Mouse (Mus musculus) Patski (cell line): ENCODE measurements around the gene Sag. TPM values are rescaled to one million over a fixed set of nuclear protein-coding genes. Genes with fewer than 3 reads are reported as not detected.

ENCODE experiments used
- ATAC-seq: fragments of 100-300 bp; one replicate; pipeline ENCODE4 v1.8.0; 2021
- CTCF ChIA-PET: fragments of 350-600 bp; sonication (Branson Sonifier 250); formaldehyde crosslinking; loops from one replicate; lab custom pipeline; 2022; ENCODE audit warnings: inconsistent platforms; lab: Charles Lee
- POLR2A ChIA-PET: fragments of 350-600 bp; sonication (Branson Sonifier 250); formaldehyde crosslinking; loops from one replicate; lab custom pipeline; 2022; ENCODE audit warnings: antibody characterized with exemption, inconsistent platforms; lab: Charles Lee
- DNase-seq: peaks from one replicate; pipeline ENCODE4 v3.0.0-alpha.2; 2011; ENCODE audit warnings: low read depth, low spot score
- H3K27me3 ChIP-seq: fragments of 371-371 bp; one replicate; pipeline ENCODE4 v1.5.1; 2021
- CTCF ChIP-seq: fragments of 100-300 bp; IDR thresholded peaks from one replicate; pipeline ENCODE4 v1.5.1; 2021
- in situ Hi-C: fragments of 300-500 bp; cut with MboI; formaldehyde crosslinking; loops from 3 replicates; pipeline ENCODE4 v1.11.1; 2018; ENCODE audit warnings: low pct_unique_long_range_greater_than_20kb, mixed read lengths
- polyA plus RNA-seq: library from polyadenylated mRNA; unstranded; gene quantifications from one replicate; pipeline ENCODE4 v1.2.3, GENCODE M21; 2021

The Sag gene
- polyA plus RNA-seq, 1 experiment from 2014 or later, result 0.19 TPM

DNA sequence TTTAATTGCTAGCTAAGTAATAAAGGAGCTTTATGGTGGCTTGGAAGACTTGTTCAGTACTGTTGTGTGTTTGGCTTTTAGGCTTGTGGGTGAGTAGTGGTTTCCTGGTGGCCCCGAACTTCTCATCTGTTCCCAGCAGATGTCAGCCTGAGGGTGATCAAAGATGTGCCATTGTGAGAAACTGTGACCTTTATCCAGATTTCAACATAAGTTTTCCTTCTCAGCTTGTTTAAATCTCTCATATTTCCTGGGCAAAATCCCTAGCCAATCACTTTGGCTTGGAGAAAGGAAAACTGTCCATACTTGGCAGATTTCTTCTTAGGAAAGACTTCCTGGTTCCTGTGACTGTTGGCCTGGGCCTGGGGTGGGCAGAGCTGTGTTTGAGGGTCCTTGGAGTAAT is 87.5 kb downstream of the Sag start:
- ChIA-PET CTCF (interaction anchor here (0.8 kb wide), 1 partner anchor 49 kb away, joined by 3 read pairs; no protein-coding TSS in a partner anchor), POLR2A (no interaction called here)
- no peak for TF ChIP-seq CTCF
- in situ Hi-C loops, result no loop called here
- no peak for DNase-seq
- ATAC-seq, result no peak
- no peaks in the 10 kb centered on the region for H3K27me3 ChIP-seq

DNA sequence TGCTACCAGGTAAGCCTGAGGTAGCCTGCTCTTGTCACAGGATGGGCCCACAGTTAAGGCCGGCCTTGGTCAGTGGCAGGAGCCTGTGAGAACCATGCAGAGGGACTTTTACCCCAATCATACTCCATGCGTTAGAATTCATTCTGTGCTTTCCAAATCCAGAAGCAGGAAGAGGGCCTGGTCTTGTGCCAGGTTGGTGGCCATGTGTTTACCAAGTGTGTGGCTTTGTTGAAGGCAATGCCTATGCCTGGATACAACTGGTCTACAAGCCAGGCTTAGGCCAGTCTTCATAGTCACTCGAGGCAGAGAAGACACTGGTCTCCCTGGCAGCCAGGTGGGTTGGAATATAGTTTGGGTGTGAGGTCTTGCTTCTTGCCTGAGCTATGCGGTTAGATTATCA is 88.2 kb downstream of the Sag start:
- no peak for TF ChIP-seq CTCF
- CTCF ChIA-PET, result interaction anchor here (0.8 kb wide), 1 partner anchor 50 kb away, joined by 3 read pairs; no protein-coding TSS in a partner anchor
- no peaks in the 10 kb centered on the region for H3K27me3 ChIP-seq
- POLR2A ChIA-PET, result no interaction called here
- in situ Hi-C loops, result no loop called here
- DNase-seq (no peak), ATAC-seq (no peak)

DNA sequence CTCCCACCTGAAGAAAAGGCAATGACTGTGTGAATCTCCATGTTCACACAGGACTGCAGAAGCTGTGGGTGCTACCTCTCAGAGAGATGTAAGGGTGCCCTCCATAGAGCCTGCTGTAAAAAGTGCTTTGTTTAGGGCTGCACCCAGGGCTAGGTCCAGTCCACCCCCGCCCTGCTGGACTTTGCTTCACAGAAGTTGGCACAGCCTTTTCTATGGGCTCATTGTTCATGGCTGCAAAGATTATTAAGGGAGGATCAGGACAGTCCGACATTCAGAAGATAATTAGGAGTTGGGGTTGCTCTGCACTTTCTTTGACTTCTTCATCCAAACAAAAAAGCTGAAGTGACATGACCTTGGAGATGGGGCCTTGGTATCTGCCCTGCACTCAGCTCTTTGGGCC is 89.0 kb downstream of the Sag start:
- in situ Hi-C loops, result no loop called here
- no peak for ATAC-seq
- CTCF ChIA-PET, result no interaction called here

DNA sequence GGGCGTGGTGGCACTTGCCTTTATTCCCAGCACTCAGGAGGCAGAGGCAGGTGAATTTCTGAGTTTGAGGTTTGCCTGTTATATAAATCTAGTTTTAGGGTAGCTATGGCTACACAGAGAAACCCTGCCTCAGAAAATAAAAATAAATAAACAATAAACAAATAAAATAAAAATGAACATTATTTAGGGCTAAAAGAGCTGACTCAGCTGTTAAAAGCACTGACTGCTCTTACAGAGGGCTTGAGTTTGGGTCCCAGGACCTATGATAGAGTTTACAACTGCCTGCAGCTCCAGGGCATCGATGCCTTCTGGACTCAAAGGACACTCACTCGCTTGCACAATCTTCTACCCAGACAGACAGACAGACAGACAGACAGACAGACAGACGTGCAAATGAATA is 89.9 kb downstream of the Sag start:
- ChIA-PET POLR2A (no interaction called here), CTCF (no interaction called here)
- DNase-seq, result no peak

More for the DNA sequence above, 89.0 kb downstream of the Sag start:
- POLR2A ChIA-PET, result no interaction called here
- no peaks in the 10 kb centered on the region for H3K27me3 ChIP-seq
- no peak for DNase-seq
- no peak for TF ChIP-seq CTCF

More for the DNA sequence above, 89.9 kb downstream of the Sag start:
- no peak for ATAC-seq
- no peak for TF ChIP-seq CTCF
- in situ Hi-C loops, result no loop called here
- no peaks in the 10 kb centered on the region for H3K27me3 ChIP-seq

Other genes starting within 250 kb of the Sag start
- 8.6 TPM for gene Ngef, start 229.8 kb upstream of the Sag start, polyA plus RNA-seq
- gene Inpp5d, start 183.4 kb upstream of the Sag start, polyA plus RNA-seq, result 0.30 TPM
- gene Atg16l1, start 47.8 kb upstream of the Sag start, polyA plus RNA-seq, result 39.7 TPM
- gene Dgkd, start 49.6 kb downstream of the Sag start, polyA plus RNA-seq, result 47.6 TPM
- 29.5 TPM for gene Usp40, start 204.9 kb downstream of the Sag start, polyA plus RNA-seq